Mouse (Mus musculus) liver, postnatal 0 days (tissue): ENCODE data around the gene Gm3264.
"Not testable (repeated sequence)": the region's sequence is repeated elsewhere in the genome, so short reads cannot be mapped to it uniquely, and the experiment has no call there.

Experiments used
- CTCF ChIP-seq: sonication (generic); IDR thresholded peaks from 2 replicates; pipeline ENCODE4 v1.5.1; 2016; ENCODE audit warnings: antibody characterized with exemption, low read depth
- EP300 ChIP-seq: IDR thresholded peaks from 2 replicates; pipeline ENCODE4 v1.6.1; 2016; ENCODE audit warnings: antibody characterized with exemption, low read depth, mild to moderate bottlenecking

DNA sequence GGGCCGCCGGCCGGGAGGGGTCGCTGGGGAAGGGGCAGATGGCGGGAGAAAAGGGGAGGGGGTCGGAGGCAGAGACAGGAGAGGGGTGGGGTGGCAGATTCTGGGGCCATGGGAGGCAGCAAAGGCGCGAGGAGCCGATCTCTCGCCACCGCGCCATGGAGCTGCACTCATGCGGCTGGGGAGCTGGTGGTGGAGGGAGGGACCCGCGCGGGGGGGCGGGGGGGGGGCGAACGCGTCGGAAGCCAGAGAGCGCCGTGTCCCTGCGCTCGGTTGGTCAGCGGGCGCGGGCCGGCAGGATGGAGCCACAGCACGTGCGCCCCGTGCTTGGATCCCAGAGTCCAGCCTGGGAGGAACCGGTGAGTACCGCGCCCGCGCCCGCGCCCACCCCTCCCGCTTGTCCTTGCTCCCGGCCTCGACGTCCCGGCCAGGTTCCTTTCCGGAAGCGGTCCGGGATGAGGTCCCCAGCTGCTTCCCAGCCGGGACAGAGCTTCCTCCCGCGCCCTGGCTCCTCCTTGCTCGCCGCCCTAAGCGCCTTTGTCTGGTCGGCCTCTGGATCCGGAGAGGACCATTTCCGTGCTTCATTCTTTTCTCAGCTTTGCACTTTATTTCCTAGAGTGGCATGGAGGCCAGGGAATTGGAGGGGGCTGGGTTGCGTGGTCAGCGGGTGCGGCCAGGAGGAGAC is at the start of gene Gm3264:
- TF ChIP-seq CTCF, EP300: not testable (repeated sequence)
